Mouse (Mus musculus) embryonic fibroblast, embryonic 13.5 days (primary cell): ENCODE results near the gene Gpr155.

ENCODE experiments used
- CTCF ChIP-seq: IDR thresholded peaks from 2 replicates; pipeline ENCODE4 v1.5.1; 2011; ENCODE audit warnings: mild to moderate bottlenecking, control low read depth, low read length, moderate library complexity, borderline replicate concordance; ENCODE audit not compliant: insufficient read depth
- POLR2A ChIP-seq: IDR thresholded peaks from 2 replicates; pipeline ENCODE4 v1.6.1; 2011; ENCODE audit warnings: low read depth, mild to moderate bottlenecking, control low read depth, low read length, moderate library complexity

DNA sequence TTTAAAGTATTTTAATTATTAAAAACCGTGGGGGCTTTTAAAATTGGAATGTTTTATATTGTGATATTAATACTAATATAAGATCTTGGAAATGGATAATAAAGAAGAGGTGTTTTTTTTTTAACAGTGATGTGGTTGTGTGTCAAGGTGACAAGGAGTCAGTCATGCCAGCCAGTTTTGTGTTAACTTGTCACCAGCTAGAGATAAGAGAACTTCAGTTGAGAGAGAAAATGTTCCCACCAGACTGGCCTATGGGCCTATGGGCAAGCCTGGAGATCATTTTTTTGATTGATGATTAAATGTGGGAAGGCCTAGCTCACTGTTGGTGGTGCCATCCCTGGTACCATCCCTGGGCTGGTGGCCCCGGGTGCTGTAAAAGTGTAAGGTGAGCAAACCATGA is 25.8 kb downstream of the Gpr155 start:
- TF ChIP-seq POLR2A (no peak), CTCF (no peak)
